Mouse (Mus musculus) kidney, postnatal 0 days (tissue): ENCODE measurements around the gene Usp35. TPM values are rescaled to one million over a fixed set of nuclear protein-coding genes. Genes with fewer than 3 reads are reported as not detected.

Experiments used
- ATAC-seq: fragments of 200-750 bp; cut with Nextera tagmentation; replicated peaks from 2 replicates; pipeline ENCODE4 v1.8.0; 2017; ENCODE audit warnings: low read depth, moderate number of reproducible peaks, moderate TSS enrichment, moderate library complexity; ENCODE audit not compliant: low FRiP score
- DNase-seq: peaks from one replicate; pipeline ENCODE4 v3.0.0-alpha.2; 2016; ENCODE audit warnings: low spot score
- H3K27ac ChIP-seq: fragments of 300-500 bp; sonication (generic); 2 replicates; pipeline ENCODE4 v1.5.1; 2014; ENCODE audit warnings: mild to moderate bottlenecking
- H3K27me3 ChIP-seq: fragments of 300-500 bp; sonication (generic); 2 replicates; pipeline ENCODE4 v1.6.1; 2014; ENCODE audit warnings: low read length, mixed read lengths; ENCODE audit not compliant: insufficient read depth
- H3K36me3 ChIP-seq: fragments of 300-500 bp; sonication (generic); 2 replicates; pipeline ENCODE4 v1.6.1; 2014; ENCODE audit warnings: low read length, mixed read lengths; ENCODE audit not compliant: insufficient read depth
- H3K4me1 ChIP-seq: fragments of 300-500 bp; sonication (generic); replicated peaks from 2 replicates; pipeline ENCODE4 v1.6.1; 2014; ENCODE audit warnings: antibody characterized with exemption, low read length, mixed read lengths; ENCODE audit not compliant: insufficient read depth
- H3K4me2 ChIP-seq: fragments of 300-500 bp; sonication (generic); 2 replicates; pipeline ENCODE4 v1.6.1; 2014; ENCODE audit warnings: mild to moderate bottlenecking, low read length, moderate library complexity, mixed read lengths
- H3K4me3 ChIP-seq: fragments of 300-500 bp; sonication (generic); replicated peaks from 2 replicates; pipeline ENCODE4 v1.5.1; 2014; ENCODE audit warnings: low read depth, low read length
- H3K9ac ChIP-seq: fragments of 300-500 bp; sonication (generic); 2 replicates; pipeline ENCODE4 v1.6.1; 2014; ENCODE audit warnings: low read depth, low read length
- H3K9me3 ChIP-seq: fragments of 300-500 bp; sonication (generic); replicated peaks from 2 replicates; pipeline ENCODE4 v1.6.1; 2016; ENCODE audit warnings: low read length, inconsistent platforms, mixed read lengths
- CTCF ChIP-seq: IDR thresholded peaks from 2 replicates; pipeline ENCODE4 v1.5.1; 2016; ENCODE audit warnings: antibody characterized with exemption, low read depth, mild to moderate bottlenecking, moderate library complexity
- WGBS: fragments of 180-500 bp; shearing (Covaris S2); extraction: QIAGEN DNeasy Blood & Tissue Kit; methylation state at CpG from one replicate; pipeline ENCODE4 v1.1.7; 2014; 5-methylcytosine and 5-hydroxymethylcytosine counted together
- polyA plus RNA-seq: library from polyadenylated mRNA; unstranded; fragments of >200 nt; fragmentation: Nextera tagmentation; extraction: Ambion mirVana; gene quantifications from 2 replicates; pipeline ENCODE4 v1.2.1, GENCODE M21; 2015

Usp35 gene
- polyA plus RNA-seq, 1 experiment from 2014 or later: 1.1 TPM

- no peak overlapping the region for H3K4me3 ChIP-seq
- ATAC-seq (no peak), DNase-seq (no peak)
- no peak overlapping the region for H3K27ac ChIP-seq
- H3K4me1 ChIP-seq: no peaks in the 10 kb centered on the region
- peaks cover 72% of the 10 kb centered on the region for H3K36me3 ChIP-seq
- no peaks in the 10 kb centered on the region for H3K9me3 ChIP-seq
- TF ChIP-seq CTCF: no peak
- H3K4me2 ChIP-seq: no peak overlapping the region
- 88% methylated on average over 4 of the region's 4 CpGs for WGBS
- no peak overlapping the region for H3K9ac ChIP-seq
- H3K27me3 ChIP-seq: no peaks in the 10 kb centered on the region
Observed at GRCm38 (mm10) chr7:97305206-97305605, 26.6 kb downstream of the Usp35 start.

GRCm38 (mm10) chr7:97304471-97304870 is 27.3 kb downstream of the Usp35 start:
- Histone ChIP-seq H3K27ac (no peak overlapping the region), H3K4me2 (no peak overlapping the region), H3K36me3 (peaks cover 70% of the 10 kb centered on the region), H3K9ac (no peak overlapping the region), H3K4me3 (no peak overlapping the region), H3K4me1 (no peaks in the 10 kb centered on the region), H3K9me3 (no peaks in the 10 kb centered on the region), H3K27me3 (no peaks in the 10 kb centered on the region)
- no peak for DNase-seq
- ATAC-seq: no peak
- TF ChIP-seq CTCF: no peak

- Histone ChIP-seq H3K9ac (no peak overlapping the region), H3K9me3 (no peaks in the 10 kb centered on the region), H3K4me2 (no peak overlapping the region), H3K4me3 (no peak overlapping the region), H3K4me1 (no peaks in the 10 kb centered on the region), H3K36me3 (peaks cover 70% of the 10 kb centered on the region), H3K27me3 (no peaks in the 10 kb centered on the region), H3K27ac (no peak overlapping the region)
- 79% methylated on average over 2 of the region's 2 CpGs for WGBS
- ATAC-seq (no peak), DNase-seq (no peak)
- TF ChIP-seq CTCF: no peak
Observed at GRCm38 (mm10) chr7:97303614-97304013, 28.2 kb downstream of the Usp35 start.

GRCm38 (mm10) chr7:97302876-97303275 is 28.9 kb downstream of the Usp35 start:
- Histone ChIP-seq H3K27ac (no peak overlapping the region), H3K9me3 (no peaks in the 10 kb centered on the region), H3K4me1 (no peaks in the 10 kb centered on the region), H3K36me3 (peaks cover 63% of the 10 kb centered on the region; the same call in 1 of the 2 replicates), H3K4me3 (no peak overlapping the region), H3K9ac (no peak overlapping the region), H3K4me2 (no peak overlapping the region), H3K27me3 (no peaks in the 10 kb centered on the region)
- DNase-seq: no peak
- WGBS: 87% methylated on average over 4 of the region's 4 CpGs
- ATAC-seq: no peak
- TF ChIP-seq CTCF: no peak

GRCm38 (mm10) chr7:97302261-97302660 is 29.6 kb downstream of the Usp35 start:
- Histone ChIP-seq H3K4me2 (no peak overlapping the region), H3K4me3 (no peak overlapping the region), H3K27me3 (no peaks in the 10 kb centered on the region), H3K4me1 (no peaks in the 10 kb centered on the region), H3K27ac (no peak overlapping the region), H3K9me3 (no peaks in the 10 kb centered on the region), H3K9ac (no peak overlapping the region), H3K36me3 (peaks cover 58% of the 10 kb centered on the region; the same call in 1 of the 2 replicates)
- WGBS: 82% methylated on average over 4 of the region's 4 CpGs
- no peak for TF ChIP-seq CTCF
- DNase-seq: no peak
- ATAC-seq: no peak

GRCm38 (mm10) chr7:97301321-97301720 is 30.5 kb downstream of the Usp35 start:
- no peaks in the 10 kb centered on the region for H3K27me3 ChIP-seq
- H3K4me1 ChIP-seq: no peaks in the 10 kb centered on the region
- 84% methylated on average over 8 of the region's 8 CpGs for WGBS
- H3K36me3 ChIP-seq: peaks cover 54% of the 10 kb centered on the region; the same call in 1 of the 2 replicates
- H3K4me3 ChIP-seq: no peak overlapping the region
- ATAC-seq (no peak), DNase-seq (no peak)
- no peak overlapping the region for H3K4me2 ChIP-seq
- H3K9ac ChIP-seq: no peak overlapping the region
- no peaks in the 10 kb centered on the region for H3K9me3 ChIP-seq
- H3K27ac ChIP-seq: no peak overlapping the region
- no peak for TF ChIP-seq CTCF

GRCm38 (mm10) chr7:97300914-97301313 is 30.9 kb downstream of the Usp35 start:
- Histone ChIP-seq H3K4me2 (no peak overlapping the region), H3K27ac (no peak overlapping the region), H3K36me3 (peaks cover 52% of the 10 kb centered on the region; the same call in 1 of the 2 replicates), H3K4me3 (no peak overlapping the region), H3K9ac (no peak overlapping the region), H3K4me1 (no peaks in the 10 kb centered on the region), H3K27me3 (no peaks in the 10 kb centered on the region), H3K9me3 (no peaks in the 10 kb centered on the region)
- ATAC-seq (no peak), DNase-seq (no peak)
- no peak for TF ChIP-seq CTCF
- 93% methylated on average over 2 of the region's 2 CpGs for WGBS
